Mouse (Mus musculus) adrenal gland, adult 10 weeks (tissue): Measurements from ENCODE around the gene Tbccd1. TPM values are rescaled to one million over a fixed set of nuclear protein-coding genes. Genes with fewer than 3 reads are reported as not detected.

ENCODE experiments used
- polyA plus RNA-seq: library from polyadenylated mRNA; stranded (reverse); fragments of 350-450 nt; fragmentation: Illumina TruSeq; extraction: RNeasy Lipid Tissue Mini Kit (QIAGEN cat#74804); gene quantifications from one replicate; pipeline ENCODE4 v1.2.3, GENCODE M21; 2014; ENCODE audit warnings: low read depth, low replicate concordance

The Tbccd1 gene
- polyA plus RNA-seq, result 17.6 TPM

DNA sequence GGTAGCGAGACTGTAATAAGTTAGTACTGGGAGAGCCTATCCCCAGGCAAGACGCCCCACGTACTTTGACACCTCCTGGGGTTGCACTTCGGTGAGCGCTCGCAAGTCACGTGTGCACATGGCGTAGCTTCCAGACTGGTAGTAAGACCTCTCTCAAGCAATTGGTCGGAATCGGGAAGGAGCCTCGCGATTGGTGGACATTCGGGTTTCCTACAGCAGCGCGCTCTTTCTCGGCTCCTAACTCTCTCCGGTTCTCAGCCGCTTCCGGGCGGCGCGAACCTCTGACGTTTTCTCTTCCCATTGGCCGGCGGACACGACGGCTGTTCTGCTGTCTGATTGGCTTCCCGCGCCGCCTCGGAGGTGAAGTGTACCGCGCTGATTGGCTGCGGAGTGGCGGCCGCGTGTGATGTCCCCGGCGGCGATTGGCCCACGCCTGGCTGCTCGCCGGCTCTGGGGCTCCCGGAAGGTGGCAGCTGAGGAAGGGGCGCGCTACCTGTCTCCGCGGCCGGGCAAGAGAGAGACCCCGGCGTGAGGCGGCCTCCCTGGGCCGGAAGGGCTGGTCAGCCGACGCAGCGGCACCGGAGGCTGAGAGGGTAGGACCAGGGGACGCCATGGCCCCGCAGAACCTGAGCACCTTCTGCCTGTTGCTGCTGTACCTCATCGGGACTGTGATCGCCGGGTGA is at the start of gene Tbccd1, which contains the start of gene Dnajb11:
TSS of gene Tbccd1 (minus strand) at position 239 of the 683 bp plus-strand sequence.
TSS of gene Dnajb11 (plus strand) at position 415 of the 683 bp plus-strand sequence.

DNA sequence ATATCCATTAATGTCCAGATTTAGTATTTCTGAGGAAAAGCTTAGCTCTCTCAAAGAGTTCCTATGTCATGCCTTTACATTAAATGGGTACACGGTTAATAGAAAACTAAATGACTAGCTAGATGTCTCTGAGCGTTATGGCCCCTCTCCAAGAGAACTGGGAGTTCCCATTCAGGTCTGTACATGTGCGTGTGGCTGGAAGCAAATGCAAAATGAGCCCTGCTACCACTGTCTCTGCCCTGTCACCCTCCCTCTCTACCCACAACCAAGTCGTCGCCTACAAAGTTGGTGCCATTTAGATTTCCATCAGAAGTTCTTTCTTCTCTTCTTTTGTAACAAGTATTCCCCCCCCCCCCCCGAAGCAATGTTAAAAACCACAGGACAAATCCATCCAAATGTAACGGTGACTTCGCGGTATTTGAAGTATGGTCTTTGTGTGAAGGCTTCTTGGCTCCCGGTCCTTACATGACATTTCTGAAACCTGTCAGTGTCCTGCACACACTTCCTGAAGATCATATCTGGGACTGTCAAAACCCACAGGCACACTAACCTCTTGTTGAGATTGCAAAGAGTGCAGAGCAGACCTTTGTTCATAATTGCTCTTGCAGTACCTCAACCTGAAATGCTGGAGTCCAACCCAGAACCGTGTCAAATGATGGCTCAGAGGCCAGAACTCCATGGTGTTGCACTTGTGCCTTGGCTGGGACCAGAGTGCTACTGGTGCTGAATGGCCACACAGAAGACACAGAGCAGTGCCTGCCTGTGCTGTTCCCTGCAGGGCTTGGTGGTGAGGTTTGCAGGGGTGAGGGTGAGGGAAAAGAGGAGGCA is 33.4 kb upstream of the Tbccd1 start, which contains the start of gene Ahsg:
TSS of gene Ahsg (plus strand) at position 595 of the 828 bp plus-strand sequence.

DNA sequence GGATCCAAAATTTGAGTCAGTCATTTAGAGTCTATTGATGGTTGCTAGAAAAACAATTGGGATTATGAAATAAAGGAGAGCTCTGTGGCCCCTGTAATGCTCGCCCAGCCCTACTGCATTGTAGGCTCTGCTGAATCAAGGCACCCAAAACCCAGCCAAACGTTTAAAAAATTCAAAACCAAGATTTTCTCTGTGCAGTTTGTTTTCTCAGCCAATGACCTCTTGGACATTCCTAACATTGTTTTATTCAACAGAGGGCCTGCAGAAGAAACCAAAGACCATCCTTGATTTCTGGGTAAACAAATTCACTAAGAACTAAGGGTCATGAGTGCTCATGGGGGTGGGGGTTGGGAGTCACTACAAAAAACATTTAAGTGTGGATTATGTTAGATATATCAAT is 46.0 kb downstream of the Tbccd1 start, which contains the start of gene Crygs:
TSS of gene Crygs (minus strand) at position 101 of the 400 bp plus-strand sequence.

Other genes starting within 250 kb of the Tbccd1 start
- gene Dgkg, start 200.4 kb downstream of the Tbccd1 start, polyA plus RNA-seq, result 1.4 TPM
- gene Crygs, start 46.1 kb downstream of the Tbccd1 start, polyA plus RNA-seq, result not detected
- 54.2 TPM for gene Dnajb11, start 176 bp upstream of the Tbccd1 start, polyA plus RNA-seq
- gene Ahsg, start 33.6 kb upstream of the Tbccd1 start, polyA plus RNA-seq, result 10.7 TPM
- gene Fetub, start 60.7 kb upstream of the Tbccd1 start, polyA plus RNA-seq, result 34.1 TPM
- gene Hrg, start 93.4 kb upstream of the Tbccd1 start, polyA plus RNA-seq, result not detected
- 7.7 TPM for gene Kng2, start 171.8 kb upstream of the Tbccd1 start, polyA plus RNA-seq
- not detected for gene Kng1, start 200.2 kb upstream of the Tbccd1 start, polyA plus RNA-seq
- 1,932 TPM for gene Eif4a2, start 249.8 kb upstream of the Tbccd1 start, polyA plus RNA-seq